Mouse (Mus musculus): ENCODE results near the gene Adgrl1. TPM values are rescaled to one million over a fixed set of nuclear protein-coding genes. Genes with fewer than 3 reads are reported as not detected.

Adgrl1 gene
- polyA plus RNA-seq, 1 experiment from 2014 or later = 19.7 TPM

GRCm38 (mm10) chr8:83964015-83964765, 64.3 kb downstream of the Adgrl1 start:
- WGBS = 81% methylated on average over 5 of the region's 5 CpGs
- H3K4me2 ChIP-seq = no peak overlapping the region
- H3K9ac ChIP-seq = no peak overlapping the region
- no peaks in the 10 kb centered on the region for H3K9me3 ChIP-seq
- no peak overlapping the region for H3K27ac ChIP-seq
- H3K4me1 ChIP-seq = no peaks in the 10 kb centered on the region
- peaks cover 28% of the 10 kb centered on the region for H3K36me3 ChIP-seq
- no peaks in the 10 kb centered on the region for H3K27me3 ChIP-seq
- ATAC-seq (ENCODE audit: borderline replicate concordance, extremely low read depth, low FRiP score, low TSS enrichment) = no peak
- no peak overlapping the region for H3K4me3 ChIP-seq

GRCm38 (mm10) chr8:83967701-83968100, 67.8 kb downstream of the Adgrl1 start:
- Histone ChIP-seq H3K36me3 (peaks cover 30% of the 10 kb centered on the region), H3K27ac (no peak overlapping the region), H3K9ac (no peak overlapping the region), H3K4me3 (no peak overlapping the region), H3K9me3 (no peaks in the 10 kb centered on the region), H3K4me2 (no peak overlapping the region), H3K27me3 (no peaks in the 10 kb centered on the region), H3K4me1 (0 out of 2 replicates have a peak, but pooled peaks cover 5% of the 10 kb centered on the region)
- WGBS = 88% methylated on average over 7 of the region's 7 CpGs
- no peak for ATAC-seq (ENCODE audit: borderline replicate concordance, extremely low read depth, low FRiP score, low TSS enrichment)

GRCm38 (mm10) chr8:83971121-83971520, 71.2 kb downstream of the Adgrl1 start:
- no peaks in the 10 kb centered on the region for H3K27me3 ChIP-seq
- 83% methylated on average over 4 of the region's 4 CpGs for WGBS
- no peak overlapping the region for H3K9ac ChIP-seq

GRCm38 (mm10) chr8:83971661-83972060, 71.8 kb downstream of the Adgrl1 start:
- Histone ChIP-seq H3K4me2 (peak overlapping the region; percentile 93), H3K27me3 (no peaks in the 10 kb centered on the region), H3K4me3 (peak overlapping the region; percentile 81), H3K9me3 (no peaks in the 10 kb centered on the region), H3K36me3 (peaks cover 26% of the 10 kb centered on the region), H3K27ac (peak overlapping the region; percentile 54; the same call in 1 of the 2 replicates), H3K4me1 (peaks cover 25% of the 10 kb centered on the region), H3K9ac (peak overlapping the region; percentile 60)
- 77% methylated on average over 6 of the region's 6 CpGs for WGBS
- no peak for ATAC-seq (ENCODE audit: borderline replicate concordance, extremely low read depth, low FRiP score, low TSS enrichment)

More at GRCm38 (mm10) chr8:83971121-83971520, 71.2 kb downstream of the Adgrl1 start:
- Histone ChIP-seq H3K4me1 (peaks cover 21% of the 10 kb centered on the region), H3K9me3 (no peaks in the 10 kb centered on the region), H3K27ac (no peak overlapping the region), H3K4me3 (no peak overlapping the region), H3K4me2 (no peak overlapping the region), H3K36me3 (peaks cover 30% of the 10 kb centered on the region)
- ATAC-seq (ENCODE audit: borderline replicate concordance, extremely low read depth, low FRiP score, low TSS enrichment) = no peak

GRCm38 (mm10) chr8:83972150-83973120, 72.5 kb downstream of the Adgrl1 start, which contains the start of gene Prkaca:
Gene Prkaca (plus strand): TSS chr8:83972993.
- WGBS = under 1% methylated on average over 78 of the region's 94 CpGs
- Histone ChIP-seq H3K4me3 (peak within 1 kb of the TSS; percentile 81), H3K4me1 (peaks cover 33% of the 10 kb centered on the region), H3K4me2 (peak within 1 kb of the TSS; percentile 93), H3K27ac (peak within 1 kb of the TSS; percentile 58), H3K36me3 (peaks cover 18% of the 10 kb centered on the region), H3K27me3 (no peaks in the 10 kb centered on the region), H3K9me3 (no peaks in the 10 kb centered on the region), H3K9ac (peak within 1 kb of the TSS; percentile 74)
- ATAC-seq (ENCODE audit: borderline replicate concordance, extremely low read depth, low FRiP score, low TSS enrichment) = peak; percentile 99

GRCm38 (mm10) chr8:83973161-83974031, 73.5 kb downstream of the Adgrl1 start:
- Histone ChIP-seq H3K4me2 (peak overlapping the region; percentile 91), H3K4me3 (peak overlapping the region; percentile 81), H3K4me1 (peaks cover 42% of the 10 kb centered on the region), H3K9me3 (no peaks in the 10 kb centered on the region), H3K27ac (peak overlapping the region; percentile 58; the same call in 1 of the 2 replicates), H3K36me3 (peaks cover 9% of the 10 kb centered on the region), H3K9ac (peak overlapping the region; percentile 74), H3K27me3 (no peaks in the 10 kb centered on the region)
- ATAC-seq (ENCODE audit: borderline replicate concordance, extremely low read depth, low FRiP score, low TSS enrichment) = peak; percentile 17
- 4% methylated on average over 37 of the region's 37 CpGs for WGBS

- peaks cover 42% of the 10 kb centered on the region for H3K4me1 ChIP-seq
- no peak for ATAC-seq (ENCODE audit: borderline replicate concordance, extremely low read depth, low FRiP score, low TSS enrichment)
- 51% methylated on average over 4 of the region's 4 CpGs for WGBS
- H3K27ac ChIP-seq = peak overlapping the region; percentile 62
- peaks cover 5% of the 10 kb centered on the region for H3K36me3 ChIP-seq
- peak overlapping the region; percentile 81 for H3K4me3 ChIP-seq
- peak overlapping the region; percentile 91 for H3K4me2 ChIP-seq
- H3K9me3 ChIP-seq = no peaks in the 10 kb centered on the region
- H3K9ac ChIP-seq = no peak overlapping the region
- H3K27me3 ChIP-seq = no peaks in the 10 kb centered on the region
Observed at GRCm38 (mm10) chr8:83974521-83974920, 74.6 kb downstream of the Adgrl1 start.

GRCm38 (mm10) chr8:83976101-83976630, 76.3 kb downstream of the Adgrl1 start:
- Histone ChIP-seq H3K36me3 (peaks cover 6% of the 10 kb centered on the region), H3K4me1 (peaks cover 42% of the 10 kb centered on the region), H3K9ac (no peak overlapping the region), H3K27ac (no peak overlapping the region), H3K27me3 (no peaks in the 10 kb centered on the region), H3K9me3 (no peaks in the 10 kb centered on the region), H3K4me2 (no peak overlapping the region), H3K4me3 (no peak overlapping the region)
- no peak for ATAC-seq (ENCODE audit: borderline replicate concordance, extremely low read depth, low FRiP score, low TSS enrichment)
- 76% methylated on average over 4 of the region's 4 CpGs for WGBS

- Histone ChIP-seq H3K4me1 (peaks cover 40% of the 10 kb centered on the region), H3K27ac (no peak overlapping the region), H3K27me3 (no peaks in the 10 kb centered on the region), H3K9me3 (no peaks in the 10 kb centered on the region), H3K4me3 (no peak overlapping the region), H3K9ac (no peak overlapping the region), H3K4me2 (no peak overlapping the region; the same call in 1 of the 2 replicates), H3K36me3 (peaks cover 12% of the 10 kb centered on the region)
- WGBS = 82% methylated on average over 5 of the region's 5 CpGs
- ATAC-seq (ENCODE audit: borderline replicate concordance, extremely low read depth, low FRiP score, low TSS enrichment) = no peak
Observed at GRCm38 (mm10) chr8:83976779-83977350, 77.0 kb downstream of the Adgrl1 start.

GRCm38 (mm10) chr8:83977646-83978045, 77.7 kb downstream of the Adgrl1 start:
- no peak overlapping the region for H3K9ac ChIP-seq

More at GRCm38 (mm10) chr8:83977646-83978045, 77.7 kb downstream of the Adgrl1 start:
- H3K27ac ChIP-seq = peak overlapping the region; percentile 33; the same call in 1 of the 2 replicates
- H3K36me3 ChIP-seq = peaks cover 18% of the 10 kb centered on the region
- H3K4me1 ChIP-seq = peaks cover 37% of the 10 kb centered on the region
- H3K4me2 ChIP-seq = peak overlapping the region; percentile 21; the same call in 1 of the 2 replicates
- no peaks in the 10 kb centered on the region for H3K27me3 ChIP-seq
- H3K9me3 ChIP-seq = no peaks in the 10 kb centered on the region
- no peak for ATAC-seq (ENCODE audit: borderline replicate concordance, extremely low read depth, low FRiP score, low TSS enrichment)
- WGBS = 39% methylated on average over 6 of the region's 6 CpGs
- no peak overlapping the region for H3K4me3 ChIP-seq
